Mouse (Mus musculus) limb, embryonic 12.5 days (tissue): Measurements from ENCODE around the gene Sipa1l3. TPM values are rescaled to one million over a fixed set of nuclear protein-coding genes. Genes with fewer than 3 reads are reported as not detected.

Source experiments
- ATAC-seq: fragments of 200-750 bp; cut with Nextera tagmentation; 2 replicates; pipeline ENCODE4 v1.8.0; 2017; ENCODE audit warnings: low read depth, moderate TSS enrichment; ENCODE audit not compliant: insufficient number of reproducible peaks, insufficient read depth, low FRiP score, low TSS enrichment
- H3K27ac ChIP-seq: fragments of 300-500 bp; sonication (generic); 2 replicates; pipeline ENCODE4 v1.5.1; 2016; ENCODE audit warnings: mild to moderate bottlenecking, moderate library complexity
- H3K27me3 ChIP-seq: fragments of 300-500 bp; sonication (generic); 2 replicates; pipeline ENCODE4 v1.6.1; 2016; ENCODE audit warnings: mild to moderate bottlenecking, moderate library complexity
- H3K36me3 ChIP-seq: fragments of 300-500 bp; sonication (generic); 2 replicates; pipeline ENCODE4 v1.6.1; 2016; ENCODE audit warnings: mild to moderate bottlenecking, moderate library complexity
- H3K4me1 ChIP-seq: fragments of 300-500 bp; sonication (generic); replicated peaks from 2 replicates; pipeline ENCODE4 v1.6.1; 2016
- H3K4me2 ChIP-seq: fragments of 300-500 bp; sonication (generic); 2 replicates; pipeline ENCODE4 v1.6.1; 2016; ENCODE audit warnings: mild to moderate bottlenecking, moderate library complexity
- H3K4me3 ChIP-seq: fragments of 300-500 bp; sonication (generic); replicated peaks from 2 replicates; pipeline ENCODE4 v1.5.1; 2016; ENCODE audit warnings: mild to moderate bottlenecking
- H3K9ac ChIP-seq: fragments of 300-500 bp; sonication (generic); replicated peaks from 2 replicates; pipeline ENCODE4 v1.6.1; 2016; ENCODE audit warnings: mild to moderate bottlenecking, moderate library complexity
- H3K9me3 ChIP-seq: fragments of 300-500 bp; sonication (generic); 2 replicates; pipeline ENCODE4 v1.6.1; 2016; ENCODE audit warnings: mild to moderate bottlenecking, moderate library complexity
- WGBS: fragments of 180-500 bp; shearing (Covaris S2); methylation state at CpG from one replicate; pipeline ENCODE4 v1.1.7; 2016; 5-methylcytosine and 5-hydroxymethylcytosine counted together
- polyA plus RNA-seq: library from polyadenylated mRNA; unstranded; fragments of >200 nt; fragmentation: Nextera tagmentation; extraction: Ambion mirVana; gene quantifications from 2 replicates; pipeline ENCODE4 v1.2.1, GENCODE M21; 2016

Gene Sipa1l3
- polyA plus RNA-seq, 1 experiment from 2014 or later: 14.0 TPM

DNA sequence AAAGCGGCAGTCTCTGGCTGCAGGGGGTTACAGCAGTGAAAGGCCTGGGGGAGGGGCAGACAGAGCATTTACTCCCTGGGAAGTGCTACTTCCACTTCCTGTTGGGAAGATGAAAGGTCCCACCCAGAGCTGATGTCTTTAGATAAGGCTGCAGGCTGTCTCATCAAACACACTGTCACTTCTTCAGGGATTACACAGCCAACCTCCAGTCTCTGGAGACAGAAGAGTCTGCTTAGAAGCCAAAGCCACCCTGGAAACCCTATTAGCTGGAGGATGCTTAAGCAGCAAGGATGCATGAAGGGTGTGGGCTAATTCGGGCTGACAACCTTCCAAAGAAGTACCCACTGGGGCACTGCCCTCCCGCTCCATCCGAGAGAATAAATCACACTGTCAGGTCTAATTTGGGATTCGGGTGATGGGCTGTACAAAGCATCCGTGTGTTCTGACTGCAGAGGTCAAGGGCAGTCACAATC is 87.7 kb downstream of the Sipa1l3 start:
- Histone ChIP-seq H3K9me3 (no peaks in the 10 kb centered on the region), H3K4me1 (peaks cover 38% of the 10 kb centered on the region), H3K4me3 (no peak overlapping the region), H3K4me2 (no peak overlapping the region), H3K27me3 (no peaks in the 10 kb centered on the region), H3K9ac (peak overlapping the region; percentile 14; the same call in 1 of the 2 replicates), H3K36me3 (no peaks in the 10 kb centered on the region), H3K27ac (no peak overlapping the region)
- 12% methylated on average over 6 of the region's 6 CpGs for WGBS
- no peak for ATAC-seq

DNA sequence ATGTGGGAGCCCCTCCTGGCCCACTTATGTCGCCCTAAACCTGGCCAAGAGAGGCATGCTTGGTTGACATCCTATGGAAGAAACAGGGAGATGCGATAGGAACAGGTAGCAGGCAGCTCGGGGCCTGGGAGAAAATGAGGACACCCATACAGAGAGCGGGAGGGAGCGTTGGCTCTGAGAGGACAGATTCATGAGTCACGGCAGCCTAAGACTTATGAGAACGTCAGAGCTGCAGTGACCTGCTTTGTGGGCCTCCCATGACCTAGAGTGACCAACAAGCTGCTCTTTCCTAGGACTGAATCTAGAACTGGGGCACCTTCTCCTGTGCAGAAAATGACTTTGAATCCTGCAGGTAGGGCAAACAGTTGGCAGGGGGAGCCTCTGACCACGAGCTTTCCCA is 92.4 kb downstream of the Sipa1l3 start:
- H3K9me3 ChIP-seq: no peaks in the 10 kb centered on the region
- H3K9ac ChIP-seq: no peak overlapping the region
- no peak for ATAC-seq
- H3K36me3 ChIP-seq: no peaks in the 10 kb centered on the region
- H3K27me3 ChIP-seq: no peaks in the 10 kb centered on the region
- H3K4me3 ChIP-seq: no peak overlapping the region
- H3K4me2 ChIP-seq: no peak overlapping the region
- peaks cover 36% of the 10 kb centered on the region for H3K4me1 ChIP-seq
- 83% methylated on average over 8 of the region's 8 CpGs for WGBS
- H3K27ac ChIP-seq: no peak overlapping the region

DNA sequence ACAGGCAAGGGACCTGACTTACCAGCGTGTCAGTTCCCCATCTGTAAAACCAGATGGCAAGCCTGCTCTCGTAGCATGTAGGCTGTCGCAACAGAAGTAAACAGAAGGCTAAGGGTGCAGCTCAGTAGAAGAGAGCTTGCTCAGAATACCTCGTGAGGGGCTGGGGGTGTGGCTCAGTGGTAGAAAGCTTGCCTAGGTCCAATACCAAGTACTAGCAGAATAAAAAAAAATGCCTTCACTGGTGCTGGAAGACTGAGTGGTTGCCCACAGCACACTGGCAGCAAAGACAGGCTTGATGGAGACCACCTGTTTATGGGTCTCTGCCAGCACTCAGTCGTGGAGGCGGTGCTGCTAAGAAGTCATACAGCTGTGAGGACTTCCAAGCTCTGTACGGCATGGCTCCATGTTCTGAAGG is 93.0 kb downstream of the Sipa1l3 start:
- H3K36me3 ChIP-seq: no peaks in the 10 kb centered on the region
- H3K4me2 ChIP-seq: no peak overlapping the region
- peaks cover 30% of the 10 kb centered on the region for H3K4me1 ChIP-seq
- no peak overlapping the region for H3K9ac ChIP-seq
- 59% methylated on average over 7 of the region's 7 CpGs for WGBS
- H3K27ac ChIP-seq: peak overlapping the region; percentile 56; the same call in 1 of the 2 replicates
- no peak overlapping the region for H3K4me3 ChIP-seq
- ATAC-seq: no peak
- no peaks in the 10 kb centered on the region for H3K27me3 ChIP-seq
- no peaks in the 10 kb centered on the region for H3K9me3 ChIP-seq

DNA sequence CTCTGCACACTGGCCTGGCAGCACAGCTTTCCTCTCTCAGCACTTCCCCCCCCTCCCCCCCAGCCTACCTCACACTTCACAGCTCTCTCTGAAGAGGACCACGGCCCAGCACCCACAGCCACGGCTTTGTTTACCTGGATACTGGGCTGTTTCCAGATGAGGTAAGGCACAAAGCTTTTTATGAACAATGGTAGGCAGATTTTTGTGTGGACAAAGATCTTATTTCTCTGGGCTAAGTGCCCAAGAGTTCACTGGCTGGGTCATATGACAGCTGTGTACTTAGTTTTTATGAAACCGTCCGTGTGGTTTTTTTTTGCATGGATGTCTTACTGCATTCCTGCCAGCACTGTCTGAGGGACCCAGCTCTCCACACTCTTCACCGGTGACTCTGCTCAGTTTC is 93.8 kb downstream of the Sipa1l3 start:
- peak overlapping the region; percentile 56; the same call in 1 of the 2 replicates for H3K27ac ChIP-seq
- no peaks in the 10 kb centered on the region for H3K9me3 ChIP-seq
- no peak overlapping the region for H3K4me2 ChIP-seq
- no peak overlapping the region for H3K9ac ChIP-seq
- no peaks in the 10 kb centered on the region for H3K36me3 ChIP-seq
- H3K27me3 ChIP-seq: no peaks in the 10 kb centered on the region
- H3K4me1 ChIP-seq: peaks cover 31% of the 10 kb centered on the region
- no peak overlapping the region for H3K4me3 ChIP-seq
- ATAC-seq: no peak
- WGBS: 45% methylated on average over 5 of the region's 5 CpGs

DNA sequence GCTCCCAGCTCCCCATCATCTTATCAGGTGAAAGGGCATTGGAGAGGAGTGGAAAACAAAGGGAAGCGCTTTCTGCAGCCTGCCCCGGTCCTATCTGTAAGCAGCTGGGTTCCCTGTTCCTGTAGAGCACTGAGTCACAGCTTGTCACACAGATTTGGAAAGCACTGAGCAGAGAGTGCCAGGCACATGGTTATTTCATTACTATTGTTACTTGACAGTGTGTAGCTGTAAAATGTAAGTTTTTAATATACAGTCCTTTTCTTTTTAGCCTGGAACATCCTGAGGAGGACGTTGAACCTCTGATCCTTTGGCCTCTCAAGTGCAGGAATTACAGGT is 96.6 kb downstream of the Sipa1l3 start:
- Histone ChIP-seq H3K4me3 (no peak overlapping the region), H3K9me3 (no peaks in the 10 kb centered on the region), H3K4me1 (peaks cover 43% of the 10 kb centered on the region), H3K27me3 (no peaks in the 10 kb centered on the region), H3K9ac (no peak overlapping the region), H3K4me2 (no peak overlapping the region), H3K27ac (peak overlapping the region; percentile 32; the same call in 1 of the 2 replicates), H3K36me3 (no peaks in the 10 kb centered on the region)
- no peak for ATAC-seq
- WGBS: 49% methylated on average over 3 of the region's 3 CpGs

DNA sequence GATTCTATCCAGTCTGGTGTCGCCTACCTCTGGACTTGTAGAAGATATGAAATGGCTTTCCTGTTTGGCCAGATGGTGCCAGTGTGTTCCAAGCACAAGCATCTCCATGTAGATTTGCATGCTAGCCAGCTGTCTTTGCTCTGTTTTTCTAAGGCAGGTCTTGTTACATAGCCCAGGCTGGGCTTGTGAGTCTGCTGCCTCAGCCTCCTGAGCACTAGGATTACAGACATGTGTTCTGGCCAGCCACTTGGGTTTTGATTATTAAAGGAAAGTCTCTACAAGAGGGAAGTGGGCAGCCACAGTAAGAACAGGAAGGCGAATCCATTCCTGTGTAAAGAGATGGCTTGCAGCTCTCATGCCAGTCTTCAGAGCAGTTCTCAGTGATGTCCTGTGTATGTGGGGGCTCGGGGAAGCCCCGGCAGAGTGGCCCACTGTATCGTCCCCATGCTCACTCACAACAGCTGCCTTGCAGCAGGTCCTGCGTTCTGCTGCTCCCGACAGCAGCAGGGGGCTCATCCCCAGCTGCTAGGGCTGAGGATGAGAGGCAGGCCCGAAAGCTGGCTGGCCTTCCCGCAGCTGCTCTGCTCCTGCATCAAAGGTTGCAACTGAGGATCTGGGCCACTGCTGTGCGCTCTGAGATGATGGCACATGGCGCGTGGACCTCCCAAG is 97.1 kb downstream of the Sipa1l3 start:
- Histone ChIP-seq H3K4me3 (no peak overlapping the region; the same call in 1 of the 2 replicates), H3K27ac (peak overlapping the region; percentile 32; the same call in 1 of the 2 replicates), H3K36me3 (no peaks in the 10 kb centered on the region), H3K27me3 (no peaks in the 10 kb centered on the region), H3K4me2 (no peak overlapping the region), H3K9ac (no peak overlapping the region), H3K4me1 (peaks cover 45% of the 10 kb centered on the region), H3K9me3 (no peaks in the 10 kb centered on the region)
- no peak for ATAC-seq
- 36% methylated on average over 12 of the region's 12 CpGs for WGBS

DNA sequence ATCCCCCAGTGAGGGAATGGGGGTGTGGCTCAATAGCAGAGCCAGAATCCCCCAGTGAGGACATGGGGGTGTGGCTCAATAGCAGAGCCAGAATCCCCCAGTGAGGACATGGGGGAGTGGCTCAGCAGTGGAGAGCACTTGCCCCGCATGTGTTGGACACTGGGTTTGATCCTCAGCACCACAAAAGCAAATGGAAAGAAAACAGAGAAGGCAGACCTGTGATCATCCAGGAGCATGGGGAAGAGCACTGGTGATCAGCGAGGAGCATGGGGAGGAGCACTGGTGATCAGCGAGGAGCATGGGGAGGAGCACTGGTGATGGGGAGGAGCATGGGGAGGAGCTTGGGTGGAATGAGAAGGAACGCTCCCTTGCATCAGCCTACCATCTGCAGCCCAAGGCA is 98.6 kb downstream of the Sipa1l3 start:
- Histone ChIP-seq H3K27me3 (no peaks in the 10 kb centered on the region), H3K9me3 (no peaks in the 10 kb centered on the region), H3K27ac (no peak overlapping the region), H3K4me2 (no peak overlapping the region), H3K36me3 (no peaks in the 10 kb centered on the region), H3K4me1 (peaks cover 35% of the 10 kb centered on the region), H3K4me3 (no peak overlapping the region), H3K9ac (no peak overlapping the region)
- ATAC-seq: no peak
- 49% methylated on average over 4 of the region's 4 CpGs for WGBS

DNA sequence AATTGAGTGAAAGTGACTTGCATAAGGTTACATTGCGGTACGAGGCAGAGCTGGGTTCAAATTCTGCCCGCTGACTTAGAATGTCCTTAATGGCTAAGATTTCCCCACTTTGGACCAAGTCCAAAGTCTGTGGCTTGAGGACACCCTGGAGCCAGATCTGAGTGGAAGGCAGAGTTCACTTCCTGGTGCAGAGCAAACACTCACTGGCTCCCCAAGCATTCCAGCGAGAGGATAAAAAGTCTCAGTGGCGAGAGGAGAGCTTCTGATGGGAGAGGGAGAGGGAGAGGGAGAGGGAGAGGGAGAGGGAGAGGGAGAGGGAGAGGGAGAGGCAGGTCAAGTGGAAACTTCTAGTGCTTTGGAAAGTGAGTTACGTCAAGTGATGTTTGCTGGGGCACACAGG is 100.2 kb downstream of the Sipa1l3 start:
- no peak overlapping the region for H3K27ac ChIP-seq
- H3K4me2 ChIP-seq: no peak overlapping the region
- no peak overlapping the region for H3K4me3 ChIP-seq
- peaks cover 26% of the 10 kb centered on the region for H3K4me1 ChIP-seq
- no peaks in the 10 kb centered on the region for H3K27me3 ChIP-seq
- no peak overlapping the region for H3K9ac ChIP-seq
- no peaks in the 10 kb centered on the region for H3K9me3 ChIP-seq
- no peaks in the 10 kb centered on the region for H3K36me3 ChIP-seq
- ATAC-seq: no peak
- 73% methylated on average over 6 of the region's 6 CpGs for WGBS

DNA sequence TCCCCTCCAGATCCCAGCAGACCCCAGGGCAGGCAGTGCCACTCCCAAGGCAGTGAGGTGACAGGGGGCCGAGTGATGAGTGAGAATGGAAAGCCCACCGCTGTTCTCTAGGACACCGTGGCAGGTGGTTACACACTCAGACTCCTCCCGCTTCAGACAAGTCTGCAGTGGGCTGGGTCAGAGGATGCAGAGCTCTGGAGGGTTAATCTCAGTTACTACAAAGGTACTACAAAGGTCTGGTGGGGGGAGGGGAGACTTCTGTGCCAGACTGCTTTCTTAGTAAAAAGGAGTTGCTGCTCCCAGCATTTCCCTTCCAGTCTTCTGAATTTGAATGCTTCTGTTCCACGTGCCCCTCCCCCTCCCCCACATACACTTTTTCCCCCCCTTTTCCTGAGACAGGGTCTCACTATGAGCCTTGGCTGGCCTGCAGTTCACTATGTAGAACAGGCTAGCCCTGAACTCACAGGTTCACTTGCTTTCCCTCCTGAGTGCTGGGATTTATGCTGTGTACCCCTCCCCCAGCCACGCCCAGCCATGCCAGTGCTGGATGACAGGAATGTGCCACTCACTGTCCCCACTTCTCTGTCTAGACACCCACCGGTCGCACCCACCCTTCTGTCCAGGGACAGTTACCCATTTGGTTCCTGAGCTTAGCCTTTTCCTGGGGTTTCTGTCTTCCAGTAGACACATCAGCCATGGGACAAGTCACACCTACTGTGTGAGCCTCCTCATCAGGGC is 100.9 kb downstream of the Sipa1l3 start:
- Histone ChIP-seq H3K9me3 (no peaks in the 10 kb centered on the region), H3K4me3 (no peak overlapping the region), H3K36me3 (no peaks in the 10 kb centered on the region), H3K27ac (no peak overlapping the region), H3K9ac (no peak overlapping the region), H3K27me3 (no peaks in the 10 kb centered on the region), H3K4me2 (no peak overlapping the region), H3K4me1 (peaks cover 28% of the 10 kb centered on the region)
- ATAC-seq: 0 out of 2 replicates have a peak, but pooled peaks have one; percentile 49
- WGBS: 36% methylated on average over 8 of the region's 8 CpGs

DNA sequence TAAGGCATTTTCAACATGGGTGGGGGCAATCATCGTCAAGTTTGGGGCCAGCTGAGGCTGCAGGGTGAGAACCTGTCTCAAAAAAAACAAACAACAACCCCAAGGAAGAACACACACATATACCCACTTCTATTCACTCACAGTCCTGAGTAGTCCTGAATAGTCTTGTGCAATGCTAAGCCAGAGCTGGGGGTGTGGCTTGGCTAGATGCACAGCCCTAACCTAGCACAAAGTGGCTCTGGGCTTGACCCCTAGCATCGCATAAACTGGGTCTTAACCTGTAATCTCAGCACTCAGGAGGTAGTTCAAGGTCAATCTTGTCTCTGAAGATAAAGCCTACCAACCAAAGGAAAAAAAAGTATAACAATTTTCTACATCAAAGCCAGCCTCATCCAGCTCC is 101.5 kb downstream of the Sipa1l3 start:
- H3K27ac ChIP-seq: no peak overlapping the region
- H3K9me3 ChIP-seq: no peaks in the 10 kb centered on the region
- H3K4me2 ChIP-seq: no peak overlapping the region
- peaks cover 31% of the 10 kb centered on the region for H3K4me1 ChIP-seq
- H3K36me3 ChIP-seq: no peaks in the 10 kb centered on the region
- H3K27me3 ChIP-seq: no peaks in the 10 kb centered on the region
- WGBS: 45% methylated on average over 2 of the region's 2 CpGs
- no peak overlapping the region for H3K4me3 ChIP-seq
- no peak for ATAC-seq
- no peak overlapping the region for H3K9ac ChIP-seq

DNA sequence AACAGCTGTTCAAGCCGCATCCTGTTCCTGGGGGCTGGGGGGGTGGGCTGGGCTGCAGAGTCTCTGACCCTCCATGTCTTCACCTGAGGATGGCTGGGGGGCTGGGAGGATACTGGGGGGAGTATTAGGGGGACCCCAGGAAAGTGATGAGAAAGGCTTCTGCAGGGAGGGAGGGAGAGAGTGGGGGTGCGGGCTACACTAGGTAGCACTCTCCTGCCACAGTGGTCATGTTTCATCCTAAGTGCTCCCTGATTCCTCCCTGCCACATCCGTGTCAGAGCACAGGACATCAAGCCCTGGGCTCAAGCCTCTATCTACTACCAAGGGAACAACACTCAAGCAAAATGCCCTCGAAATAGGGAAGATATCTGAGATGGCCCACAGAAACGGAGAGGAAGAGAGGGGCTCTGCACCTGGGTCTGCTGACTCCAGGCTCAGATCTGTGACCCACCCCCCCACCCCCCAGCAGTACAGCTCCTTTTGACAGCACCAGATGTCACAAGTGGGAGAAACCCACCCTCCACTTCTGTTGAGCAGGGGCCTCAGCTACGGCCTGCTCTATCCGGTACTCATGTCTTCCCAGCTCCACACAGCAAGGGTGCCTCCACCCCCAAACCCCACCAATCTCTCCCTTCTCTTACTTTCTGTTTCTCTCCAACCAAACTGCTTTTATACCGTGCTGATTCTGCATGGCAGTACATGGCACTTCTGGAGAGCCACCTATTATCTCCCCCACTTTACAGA is 106.4 kb downstream of the Sipa1l3 start:
- H3K4me2 ChIP-seq: no peak overlapping the region
- H3K4me1 ChIP-seq: peaks cover 45% of the 10 kb centered on the region
- no peak for ATAC-seq
- H3K27me3 ChIP-seq: 0 out of 2 replicates have a peak, but pooled peaks cover 5% of the 10 kb centered on the region
- peak overlapping the region; percentile 66; the same call in 1 of the 2 replicates for H3K27ac ChIP-seq
- no peaks in the 10 kb centered on the region for H3K36me3 ChIP-seq
- H3K9me3 ChIP-seq: no peaks in the 10 kb centered on the region
- H3K9ac ChIP-seq: no peak overlapping the region
- WGBS: 35% methylated on average over 8 of the region's 8 CpGs
- H3K4me3 ChIP-seq: no peak overlapping the region
